Mouse (Mus musculus): ENCODE measurements around the gene Prr5. TPM values are rescaled to one million over a fixed set of nuclear protein-coding genes. Genes with fewer than 3 reads are reported as not detected.

Prr5 gene
- polyA plus RNA-seq, 1 experiment from 2014 or later: 14.1 TPM

DNA sequence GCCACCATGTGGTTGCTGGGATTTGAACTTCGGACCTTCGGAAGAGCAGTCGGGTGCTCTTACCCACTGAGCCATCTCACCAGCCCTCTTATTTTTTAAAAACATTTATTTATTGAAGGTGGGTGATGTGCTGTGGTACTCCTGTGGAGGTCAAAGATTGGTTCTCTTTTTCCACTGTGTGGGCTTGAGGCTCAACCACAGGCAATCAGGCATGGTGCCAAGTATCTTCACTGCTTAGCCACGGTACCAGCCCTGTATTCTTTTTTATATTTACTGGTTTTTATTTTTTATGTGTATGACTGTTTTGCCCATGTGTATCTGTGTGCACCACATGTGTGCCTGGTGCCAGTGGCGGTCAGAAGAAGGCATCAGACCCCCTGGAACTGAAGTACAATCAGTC, 8.1 kb upstream of the Prr5 start:
- no peak overlapping the region for H3K4me3 ChIP-seq
- peaks cover 52% of the 10 kb centered on the region for H3K27me3 ChIP-seq (ENCODE audit: poor library complexity, severe bottlenecking)
- peaks cover 47% of the 10 kb centered on the region for H3K4me1 ChIP-seq
- no peaks in the 10 kb centered on the region for H3K9me3 ChIP-seq
- H3K36me3 ChIP-seq (replicated peaks): no peaks in the 10 kb centered on the region
- no peak for DNase-seq (ENCODE audit: extremely low spot score, low spot score)
- WGBS: 96% methylated on average over 5 of the region's 5 CpGs
- no peak overlapping the region for H3K27ac ChIP-seq

DNA sequence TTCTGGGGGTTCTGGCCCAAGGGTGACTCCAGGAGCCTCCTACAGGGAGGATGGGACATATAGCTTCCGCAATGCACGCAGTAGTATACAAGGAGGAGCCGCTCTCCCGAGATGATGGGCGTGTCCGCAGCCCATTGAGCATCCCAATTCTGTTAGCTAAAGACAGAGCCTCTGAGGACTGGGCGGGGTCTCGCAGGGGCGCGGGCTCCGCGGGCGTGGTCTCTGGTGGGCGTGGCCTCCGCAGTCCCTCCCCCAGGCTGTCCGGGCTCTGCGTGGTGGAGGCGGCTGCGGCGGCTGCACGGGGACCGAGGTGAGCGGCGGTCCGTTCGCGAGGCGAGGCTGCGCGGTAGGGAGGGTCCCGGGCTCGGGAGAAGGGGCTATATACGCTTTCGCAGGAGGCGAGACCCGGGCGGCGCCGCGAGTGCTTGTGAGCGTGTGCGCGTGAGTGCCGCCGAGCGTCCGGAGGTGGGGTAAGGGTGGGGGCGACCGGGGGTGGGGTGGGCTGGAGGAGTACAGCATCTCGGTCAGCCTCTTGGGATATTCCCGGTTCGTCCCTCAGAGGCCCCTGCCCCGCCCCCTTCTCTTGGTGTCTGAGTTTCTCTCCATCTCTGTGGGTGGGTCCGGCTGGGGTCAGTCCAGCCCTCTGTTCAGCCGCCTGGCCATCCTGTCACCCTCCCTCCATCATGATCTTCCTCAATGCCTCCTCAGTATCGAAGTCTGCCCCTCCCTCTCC, 6.3 kb upstream of the Prr5 start:
- no peaks in the 10 kb centered on the region for H3K9me3 ChIP-seq
- no peaks in the 10 kb centered on the region for H3K36me3 ChIP-seq (replicated peaks)
- peak; percentile 79 for DNase-seq (ENCODE audit: extremely low spot score, low spot score)
- peaks cover 59% of the 10 kb centered on the region for H3K27me3 ChIP-seq (ENCODE audit: poor library complexity, severe bottlenecking)
- peaks cover 36% of the 10 kb centered on the region for H3K4me1 ChIP-seq
- WGBS: under 1% methylated on average over 56 of the region's 56 CpGs
- peak overlapping the region; percentile 64 for H3K4me3 ChIP-seq
- H3K27ac ChIP-seq: peak overlapping the region; percentile 76

DNA sequence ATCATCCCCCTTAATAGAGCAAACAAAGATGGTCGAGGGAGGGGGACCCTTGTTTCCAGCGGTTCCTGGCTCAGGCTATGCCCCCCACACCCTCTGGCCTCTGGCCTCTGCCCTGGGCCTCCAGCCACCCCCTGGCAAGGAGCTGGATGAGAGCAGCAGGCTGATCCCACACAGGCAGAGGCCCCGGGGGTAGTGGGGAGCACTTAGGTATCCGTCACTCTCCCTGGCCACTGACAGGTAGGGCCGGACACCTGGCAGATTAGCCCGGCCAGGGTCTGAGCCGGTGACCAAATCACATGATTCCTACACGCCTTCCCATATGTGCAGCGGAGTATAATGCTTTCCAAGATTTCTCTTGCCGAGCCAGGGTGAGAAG, 5.7 kb upstream of the Prr5 start:
- 42% methylated on average over 10 of the region's 10 CpGs for WGBS
- peak overlapping the region; percentile 64 for H3K4me3 ChIP-seq
- H3K4me1 ChIP-seq: peaks cover 35% of the 10 kb centered on the region
- no peaks in the 10 kb centered on the region for H3K36me3 ChIP-seq (replicated peaks)
- H3K27me3 ChIP-seq (ENCODE audit: poor library complexity, severe bottlenecking): peaks cover 58% of the 10 kb centered on the region
- no peaks in the 10 kb centered on the region for H3K9me3 ChIP-seq
- H3K27ac ChIP-seq: peak overlapping the region; percentile 76
- no peak for DNase-seq (ENCODE audit: extremely low spot score, low spot score)

DNA sequence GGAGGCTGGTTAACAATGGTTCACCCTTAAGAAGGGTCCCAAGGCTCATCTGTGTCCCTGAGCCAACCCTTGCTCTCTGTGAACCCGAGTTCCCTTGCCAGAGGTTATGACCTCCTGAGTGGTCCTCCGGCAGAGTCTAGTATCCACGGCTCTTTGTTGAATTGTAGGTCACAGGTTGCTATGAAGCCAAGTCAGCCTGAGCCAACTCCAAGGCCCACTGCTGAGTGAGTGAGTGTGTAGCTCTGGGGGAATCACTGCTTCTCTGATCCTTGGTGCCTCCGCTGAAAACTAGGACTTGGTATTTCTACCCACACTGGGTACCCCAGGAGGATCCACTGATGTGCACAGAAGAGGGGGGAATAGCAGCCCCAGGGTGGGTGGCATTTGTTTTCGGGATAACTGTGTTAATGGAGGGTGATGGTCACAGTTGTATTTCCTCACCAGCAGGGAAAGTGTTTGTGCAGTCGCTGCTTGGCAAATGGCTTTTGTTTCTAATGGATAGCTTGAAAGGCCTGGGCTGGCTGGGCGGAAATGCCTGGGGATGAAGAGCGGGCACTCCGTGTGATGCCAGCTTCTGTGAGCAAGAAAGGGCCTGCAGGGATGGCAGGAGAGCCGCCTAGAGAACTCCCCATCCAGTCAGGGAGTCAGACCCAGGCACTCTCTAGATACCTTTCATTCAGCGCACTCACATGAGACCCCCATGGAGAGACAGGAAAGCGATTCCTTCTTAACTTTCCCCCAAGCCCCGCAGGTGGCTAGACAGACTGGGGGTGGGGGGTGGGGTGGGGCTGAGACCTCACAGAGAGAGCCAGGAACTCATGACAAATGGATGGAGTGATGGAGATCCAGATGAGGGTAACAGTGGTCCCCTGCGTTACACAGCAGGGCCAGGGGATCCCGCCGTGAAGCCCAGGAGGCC, 4.6 kb upstream of the Prr5 start:
- Histone ChIP-seq H3K27me3 (ENCODE audit: poor library complexity, severe bottlenecking) (peaks cover 58% of the 10 kb centered on the region), H3K27ac (no peak overlapping the region), H3K4me3 (no peak overlapping the region), H3K4me1 (peaks cover 33% of the 10 kb centered on the region), H3K9me3 (no peaks in the 10 kb centered on the region), H3K36me3 (replicated peaks) (no peaks in the 10 kb centered on the region)
- WGBS: 16% methylated on average over 16 of the region's 16 CpGs
- DNase-seq (ENCODE audit: extremely low spot score, low spot score): no peak

DNA sequence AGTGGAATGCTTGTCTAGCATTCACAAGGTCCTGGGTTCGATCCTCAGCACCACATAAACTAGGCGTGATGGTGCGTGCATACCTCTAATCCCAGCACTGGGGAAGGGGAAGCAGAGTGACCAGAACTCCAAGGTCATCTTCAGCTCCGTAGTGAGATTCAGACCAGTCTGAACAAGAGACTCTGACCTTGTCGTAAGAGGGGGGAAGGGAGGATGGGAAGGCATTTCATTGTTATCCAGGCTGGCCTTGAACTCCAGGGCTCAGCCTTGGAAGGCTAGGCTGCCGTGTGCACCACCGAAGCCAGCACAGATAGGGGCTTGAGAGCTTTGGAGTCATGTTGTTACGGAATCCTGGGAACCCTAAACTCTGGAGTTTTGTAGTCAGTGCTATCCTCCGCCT, 3.8 kb upstream of the Prr5 start:
- Histone ChIP-seq H3K4me3 (no peak overlapping the region), H3K27ac (no peak overlapping the region), H3K9me3 (no peaks in the 10 kb centered on the region), H3K36me3 (replicated peaks) (no peaks in the 10 kb centered on the region), H3K27me3 (ENCODE audit: poor library complexity, severe bottlenecking) (peaks cover 58% of the 10 kb centered on the region), H3K4me1 (peaks cover 33% of the 10 kb centered on the region)
- 53% methylated on average over 9 of the region's 9 CpGs for WGBS
- no peak for DNase-seq (ENCODE audit: extremely low spot score, low spot score)

DNA sequence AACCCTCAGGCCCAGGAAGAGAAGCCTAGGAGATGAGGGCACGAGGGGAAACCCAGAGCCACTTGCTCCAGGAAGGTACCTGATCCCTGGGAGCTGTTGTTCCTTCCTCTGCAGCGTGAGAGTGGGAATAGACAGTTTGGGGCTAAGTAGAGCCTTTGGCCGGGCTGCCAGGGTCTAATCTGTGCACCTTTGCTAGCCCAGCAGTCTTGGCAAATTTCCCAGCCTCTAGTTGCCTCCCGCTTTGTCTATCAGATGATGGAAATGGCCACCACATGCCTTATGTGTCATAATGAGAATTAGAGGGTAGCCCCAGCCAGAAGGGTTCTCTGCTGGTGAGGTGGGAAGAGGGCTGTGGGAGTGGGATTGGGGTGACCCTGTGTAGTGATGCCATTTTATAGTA, 3.4 kb upstream of the Prr5 start:
- H3K27ac ChIP-seq: no peak overlapping the region
- 69% methylated on average over 4 of the region's 4 CpGs for WGBS
- H3K27me3 ChIP-seq (ENCODE audit: poor library complexity, severe bottlenecking): peaks cover 58% of the 10 kb centered on the region

DNA sequence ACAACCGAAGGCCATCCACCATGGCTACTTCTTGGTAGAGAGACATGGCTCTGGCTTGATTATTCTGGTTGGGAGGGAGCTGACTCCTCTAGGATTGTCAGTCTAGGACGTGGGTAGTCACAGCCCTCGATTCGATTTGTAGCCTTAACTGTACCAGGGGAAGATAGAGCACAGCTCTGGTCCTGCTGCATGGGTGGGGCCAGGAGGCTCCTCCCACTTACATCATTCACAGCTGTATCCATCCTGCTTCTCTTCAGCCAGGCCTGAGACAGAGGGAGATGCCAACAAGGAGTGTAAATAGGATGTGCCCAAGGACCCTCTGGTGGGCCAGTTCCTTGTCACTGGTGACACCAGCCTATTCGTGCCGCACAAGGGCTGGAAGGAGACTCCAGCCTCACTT, 1.8 kb upstream of the Prr5 start:
- DNase-seq (ENCODE audit: extremely low spot score, low spot score): no peak
- no peak overlapping the region for H3K4me3 ChIP-seq

More for the DNA sequence above, 3.4 kb upstream of the Prr5 start:
- Histone ChIP-seq H3K9me3 (no peaks in the 10 kb centered on the region), H3K4me3 (no peak overlapping the region), H3K4me1 (peaks cover 33% of the 10 kb centered on the region), H3K36me3 (replicated peaks) (no peaks in the 10 kb centered on the region)
- DNase-seq (ENCODE audit: extremely low spot score, low spot score): no peak

DNA sequence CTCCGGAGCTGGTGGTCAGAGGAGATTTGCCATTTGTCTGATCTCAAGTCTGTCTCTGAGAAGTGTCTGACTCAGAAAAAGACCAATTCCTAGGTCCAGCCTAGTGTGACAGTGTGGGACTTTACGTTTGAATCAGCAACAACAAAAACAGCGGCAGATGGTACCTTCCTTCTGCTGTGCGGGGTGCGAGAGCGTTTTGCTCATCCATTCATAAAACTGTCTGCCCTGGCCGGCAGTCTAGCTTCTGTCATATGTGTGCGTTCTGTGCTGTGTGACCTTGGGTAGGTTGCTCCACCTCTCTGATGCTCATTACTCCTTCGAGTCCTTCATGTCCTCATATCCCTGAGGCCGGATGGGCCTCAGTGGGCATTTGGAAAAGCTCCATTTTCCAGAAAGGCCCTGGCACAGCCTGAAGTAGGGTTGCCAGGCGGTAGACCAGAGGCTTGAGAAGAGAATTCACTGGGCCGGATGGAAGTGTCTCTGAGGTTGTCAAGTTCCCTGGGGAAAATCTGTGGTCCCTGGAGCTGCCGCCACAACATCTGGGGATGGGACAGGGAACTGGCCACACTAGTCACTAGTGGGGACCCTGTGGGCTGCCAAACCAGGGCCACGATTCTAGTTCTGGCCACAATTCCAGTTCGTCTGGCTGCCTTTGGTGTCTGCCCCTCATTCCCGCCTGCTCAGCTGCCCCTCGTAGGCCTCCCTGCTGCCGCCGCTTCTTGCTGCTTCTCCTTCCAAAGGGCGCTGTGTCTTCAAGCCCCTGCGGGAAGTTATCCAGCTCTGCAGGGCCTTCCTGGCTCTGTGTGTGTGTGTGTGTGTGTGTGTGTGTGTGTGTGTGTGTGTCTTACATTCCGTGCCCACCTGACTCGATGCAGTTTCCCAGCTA, 594 bp downstream of the Prr5 start:
- H3K4me1 ChIP-seq: peaks cover 13% of the 10 kb centered on the region
- peaks cover 23% of the 10 kb centered on the region for H3K27me3 ChIP-seq (ENCODE audit: poor library complexity, severe bottlenecking)
- H3K4me3 ChIP-seq: no peak overlapping the region
- no peak for DNase-seq (ENCODE audit: extremely low spot score, low spot score)
- 89% methylated on average over 23 of the region's 23 CpGs for WGBS
- no peaks in the 10 kb centered on the region for H3K36me3 ChIP-seq (replicated peaks)
- H3K9me3 ChIP-seq: no peaks in the 10 kb centered on the region
- no peak overlapping the region for H3K27ac ChIP-seq

More for the DNA sequence above, 1.8 kb upstream of the Prr5 start:
- Histone ChIP-seq H3K27me3 (ENCODE audit: poor library complexity, severe bottlenecking) (peaks cover 45% of the 10 kb centered on the region), H3K27ac (no peak overlapping the region), H3K4me1 (peaks cover 37% of the 10 kb centered on the region), H3K36me3 (replicated peaks) (no peaks in the 10 kb centered on the region), H3K9me3 (no peaks in the 10 kb centered on the region)
- 88% methylated on average over 6 of the region's 6 CpGs for WGBS

GRCm38 (mm10) chr15:84670657-84671055, 1.2 kb downstream of the Prr5 start:
- no peak overlapping the region for H3K4me3 ChIP-seq
- H3K9me3 ChIP-seq: no peaks in the 10 kb centered on the region
- no peak overlapping the region for H3K27ac ChIP-seq
- DNase-seq (ENCODE audit: extremely low spot score, low spot score): no peak
- H3K36me3 ChIP-seq (replicated peaks): no peaks in the 10 kb centered on the region
- 80% methylated on average over 4 of the region's 4 CpGs for WGBS
- peaks cover 17% of the 10 kb centered on the region for H3K27me3 ChIP-seq (ENCODE audit: poor library complexity, severe bottlenecking)
- peaks cover 8% of the 10 kb centered on the region; the same call in 1 of the 2 replicates for H3K4me1 ChIP-seq

DNA sequence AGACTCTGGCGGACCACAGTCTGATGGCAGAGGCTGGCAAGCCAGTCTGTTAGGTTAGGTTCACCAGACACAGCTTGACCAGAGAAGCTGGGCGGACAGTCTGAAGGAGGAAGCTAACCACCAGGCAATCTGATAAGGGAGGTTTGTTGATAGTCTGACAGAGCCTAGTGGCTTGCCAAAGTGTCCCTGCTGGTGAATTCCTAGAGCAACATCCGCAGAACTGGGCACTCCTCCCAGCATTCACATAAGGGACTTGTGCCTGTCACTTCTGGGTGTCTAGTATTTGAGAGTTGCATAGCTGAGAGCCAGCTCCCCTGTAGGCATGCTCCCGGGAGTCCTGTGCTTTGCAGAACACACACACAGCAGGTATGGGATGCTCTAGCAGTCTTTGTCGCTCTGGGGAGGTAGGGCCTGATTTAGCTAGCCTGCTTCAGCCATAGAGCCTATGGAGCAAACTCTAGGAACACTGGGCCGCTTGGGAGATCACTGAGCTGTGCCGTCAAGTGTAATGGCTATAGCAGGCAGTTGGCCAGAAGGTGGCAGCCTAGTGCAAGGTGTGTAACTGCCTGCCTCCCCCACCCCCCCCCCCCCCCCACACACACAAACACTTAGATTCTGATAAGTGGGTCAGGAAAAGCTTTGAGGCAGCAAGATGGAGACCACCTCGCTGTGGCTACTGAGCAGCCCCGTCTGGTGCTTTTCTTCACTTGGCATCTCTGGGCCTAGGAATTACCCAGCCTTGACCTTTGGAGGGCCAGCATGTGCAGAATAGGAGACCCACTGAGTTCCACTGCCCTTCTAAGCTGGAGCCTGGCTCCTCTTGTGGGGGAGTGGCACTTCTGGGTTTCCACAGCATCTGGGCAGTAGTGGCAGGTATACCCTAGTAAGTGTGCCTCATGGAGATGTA, 2.2 kb downstream of the Prr5 start:
- no peak overlapping the region for H3K4me3 ChIP-seq
- no peaks in the 10 kb centered on the region for H3K9me3 ChIP-seq
- WGBS: 53% methylated on average over 9 of the region's 9 CpGs
- peaks cover 7% of the 10 kb centered on the region for H3K27me3 ChIP-seq (ENCODE audit: poor library complexity, severe bottlenecking)
- DNase-seq (ENCODE audit: extremely low spot score, low spot score): no peak
- no peaks in the 10 kb centered on the region for H3K36me3 ChIP-seq (replicated peaks)
- no peak overlapping the region for H3K27ac ChIP-seq
- H3K4me1 ChIP-seq: peaks cover 14% of the 10 kb centered on the region

DNA sequence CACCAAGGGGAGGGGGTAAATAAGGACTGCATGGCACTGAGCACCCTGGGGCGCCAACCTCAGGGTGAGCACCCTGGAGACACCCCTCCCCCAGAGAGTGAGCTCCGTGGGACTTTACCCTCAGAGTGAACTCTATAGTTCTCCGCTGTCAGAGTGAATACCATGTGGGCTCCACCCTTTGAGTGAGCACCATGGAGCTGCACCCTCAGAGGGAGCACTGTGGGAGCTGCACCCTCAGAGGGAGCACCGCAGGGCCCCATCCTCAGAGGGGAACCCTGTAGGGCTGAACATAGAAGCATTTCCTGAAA, 2.8 kb downstream of the Prr5 start:
- Histone ChIP-seq H3K27ac (no peak overlapping the region), H3K36me3 (replicated peaks) (no peaks in the 10 kb centered on the region), H3K27me3 (ENCODE audit: poor library complexity, severe bottlenecking) (peaks cover under 1% of the 10 kb centered on the region; the same call in 1 of the 2 replicates), H3K4me3 (no peak overlapping the region), H3K9me3 (no peaks in the 10 kb centered on the region), H3K4me1 (peaks cover 15% of the 10 kb centered on the region)
- 87% methylated on average over 4 of the region's 4 CpGs for WGBS
- no peak for DNase-seq (ENCODE audit: extremely low spot score, low spot score)

- H3K4me3 ChIP-seq: no peak overlapping the region
- no peaks in the 10 kb centered on the region for H3K27me3 ChIP-seq (ENCODE audit: poor library complexity, severe bottlenecking)
- no peak for DNase-seq (ENCODE audit: extremely low spot score, low spot score)
- H3K27ac ChIP-seq: no peak overlapping the region
- 82% methylated on average over 3 of the region's 3 CpGs for WGBS
- H3K4me1 ChIP-seq: peaks cover 15% of the 10 kb centered on the region
- H3K36me3 ChIP-seq (replicated peaks): no peaks in the 10 kb centered on the region
- H3K9me3 ChIP-seq: no peaks in the 10 kb centered on the region
Measured at GRCm38 (mm10) chr15:84672616-84673015, 3.2 kb downstream of the Prr5 start.

Data from forebrain, embryonic 10.5 days (tissue).